Comparison of ENCODE assay signal across 21 mouse cellular contexts in genomic region chr9:96275543-96275942, GRCm38 (mm10).
"Had no signal": no experiment of that assay in that cellular context is flagged by ENCODE, and none has a peak within 500 bp of the region (broad histone marks: within the 10 kb centered on the region; RNA-seq: fewer than 3 reads in every experiment).

No protein-coding gene starts in this region.

- H3K4me2 ChIP-seq: hindbrain, embryonic 15.5 days; limb, embryonic 12.5 days; limb, embryonic 15.5 days; lung, embryonic 15.5 days; midbrain, embryonic 11.5 days; neural tube, embryonic 12.5 days; neural tube, embryonic 15.5 days; stomach, embryonic 15.5 days had no signal

- H3K27ac ChIP-seq: hindbrain, embryonic 15.5 days; limb, embryonic 12.5 days; limb, embryonic 15.5 days; lung, embryonic 15.5 days; neural tube, embryonic 12.5 days; neural tube, embryonic 15.5 days; stomach, embryonic 15.5 days had no signal

- ATAC-seq: intestine, postnatal 0 days had no signal

- H3K9me3 ChIP-seq: hindbrain, embryonic 15.5 days; limb, embryonic 12.5 days; limb, embryonic 15.5 days; lung, embryonic 15.5 days; megakaryocyte, embryonic 14.5 days; neural tube, embryonic 12.5 days; neural tube, embryonic 15.5 days; stomach, embryonic 15.5 days had no signal

- H3K9ac ChIP-seq: hindbrain, embryonic 15.5 days; limb, embryonic 12.5 days; limb, embryonic 15.5 days; lung, embryonic 15.5 days; neural tube, embryonic 12.5 days; neural tube, embryonic 15.5 days; stomach, embryonic 15.5 days had no signal

- H3K36me3 ChIP-seq: lung, embryonic 15.5 days; neural tube, embryonic 12.5 days; stomach, embryonic 15.5 days had no signal

- H3K27me3 ChIP-seq: hindbrain, embryonic 15.5 days; limb, embryonic 12.5 days; limb, embryonic 15.5 days; lung, embryonic 15.5 days; megakaryocyte, embryonic 14.5 days; neural tube, embryonic 12.5 days; neural tube, embryonic 15.5 days; stomach, embryonic 15.5 days had no signal

- H3K4me1 ChIP-seq: hindbrain, embryonic 15.5 days; limb, embryonic 12.5 days; limb, embryonic 15.5 days; lung, embryonic 15.5 days; neural tube, embryonic 12.5 days; neural tube, embryonic 15.5 days; stomach, embryonic 15.5 days had no signal

- DNase-seq: kidney, adult 8-10 months; kidney, postnatal 4 days; left cerebral cortex, postnatal 4 days; lung, adult 18-20 months; lung, postnatal 10 days; lung, postnatal 36 days; midbrain, embryonic 14.5 days; retina, postnatal 1 day; right cerebral cortex, postnatal 25 days; spleen, adult 18-20 months; thymus, postnatal 25 days had no signal

- H3K4me3 ChIP-seq: hindbrain, embryonic 15.5 days; limb, embryonic 12.5 days; limb, embryonic 15.5 days; lung, embryonic 15.5 days; megakaryocyte, embryonic 14.5 days; neural tube, embryonic 12.5 days; neural tube, embryonic 15.5 days; stomach, embryonic 15.5 days had no signal
